Mouse (Mus musculus): ENCODE results near the gene Perp.

- TF ChIP-seq CTCF (IDR thresholded peaks at IDR 0.05; ENCODE audit: low read depth) (no peak), EP300 (optimal IDR thresholded peaks at IDR 0.05) (peak; percentile 81)
These were observed 5.4 kb downstream of the Perp start for GRCm38 (mm10) chr10:18850177-18850576.

Measured in stomach, postnatal 0 days (tissue).